ENCODE assay signal across 18 mouse cellular contexts in the genomic region with DNA sequence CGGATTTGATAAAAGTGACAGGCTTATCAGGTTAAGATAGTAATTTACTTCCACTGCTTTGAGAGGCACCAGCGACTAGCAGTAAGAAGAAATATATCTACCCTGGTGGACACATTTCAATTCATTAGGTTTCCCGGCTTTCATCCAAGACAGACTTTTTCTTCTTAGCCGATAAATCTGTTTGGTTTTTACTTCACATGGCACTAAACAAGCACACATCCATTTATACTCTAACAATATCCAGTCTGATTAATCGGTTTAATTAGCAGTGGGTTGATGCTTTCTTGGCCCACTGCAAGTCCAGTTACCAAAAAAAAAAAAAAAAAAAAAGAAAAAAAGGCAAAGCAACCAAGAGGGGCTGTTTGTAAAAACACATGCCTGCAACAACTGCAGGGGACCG.
DNase-seq lines count a peak whose midpoint lies in the region; ATAC-seq and TF ChIP-seq lines count a peak whose summit lies in the region.
"Had no signal": no experiment of that assay in that cellular context is flagged by ENCODE, and none has a peak within 500 bp of the region (broad histone marks: within the 10 kb centered on the region; RNA-seq: fewer than 3 reads in every experiment).

No protein-coding gene starts in this region.

- no peaks in the 10 kb centered on the region for H3K27me3 ChIP-seq in forebrain, embryonic 14.5 days (replicated peaks; ENCODE audit: control insufficient read depth, insufficient read depth, low read length)
- H3K27me3 ChIP-seq in forebrain, embryonic 11.5 days (ENCODE audit: control insufficient read depth, insufficient read depth, low read length) = no peaks in the 10 kb centered on the region; the same call in 1 of the 2 replicates
- H3K27me3 ChIP-seq in lung, embryonic 14.5 days (ENCODE audit: insufficient read depth, low read length) = no peaks in the 10 kb centered on the region
- H3K27me3 ChIP-seq in neural tube, embryonic 15.5 days (replicated peaks) = no peaks in the 10 kb centered on the region
- H3K27me3 ChIP-seq: embryonic facial prominence, embryonic 12.5 days; heart, embryonic 13.5 days had no signal

- H3K27ac ChIP-seq in forebrain, embryonic 14.5 days (ENCODE audit: low read depth, low read length) = no peak overlapping the region
- H3K27ac ChIP-seq in forebrain, embryonic 11.5 days (ENCODE audit: low read depth, low read length) = no peak overlapping the region
- no peak overlapping the region for H3K27ac ChIP-seq in lung, embryonic 14.5 days (ENCODE audit: low read depth)
- H3K27ac ChIP-seq in neural tube, embryonic 15.5 days (replicated peaks) = no peak overlapping the region
- H3K27ac ChIP-seq: embryonic facial prominence, embryonic 12.5 days; heart, embryonic 13.5 days had no signal

- no peaks in the 10 kb centered on the region for H3K36me3 ChIP-seq in forebrain, embryonic 14.5 days (ENCODE audit: control insufficient read depth, insufficient read depth, low read length)
- H3K36me3 ChIP-seq in forebrain, embryonic 11.5 days (ENCODE audit: control insufficient read depth, insufficient read depth, low read length) = no peaks in the 10 kb centered on the region
- H3K36me3 ChIP-seq in lung, embryonic 14.5 days (ENCODE audit: insufficient read depth) = no peaks in the 10 kb centered on the region
- no peaks in the 10 kb centered on the region for H3K36me3 ChIP-seq in neural tube, embryonic 15.5 days
- H3K36me3 ChIP-seq: embryonic facial prominence, embryonic 12.5 days; heart, embryonic 13.5 days had no signal

- WGBS in forebrain, embryonic 14.5 days = 8% methylated on average over 6 of the region's 6 CpGs
- WGBS in forebrain, embryonic 11.5 days = 40% methylated on average over 6 of the region's 6 CpGs
- WGBS in lung, embryonic 14.5 days = 44% methylated on average over 6 of the region's 6 CpGs
- 60% methylated on average over 6 of the region's 6 CpGs for WGBS in lung, adult 2 months
- 46% methylated on average over 6 of the region's 6 CpGs for WGBS in neural tube, embryonic 15.5 days

- no peak overlapping the region for H3K9ac ChIP-seq in forebrain, embryonic 14.5 days (ENCODE audit: low read length)
- no peak overlapping the region for H3K9ac ChIP-seq in forebrain, embryonic 11.5 days (ENCODE audit: low read length)
- H3K9ac ChIP-seq in lung, embryonic 14.5 days = no peak overlapping the region
- no peak overlapping the region for H3K9ac ChIP-seq in neural tube, embryonic 15.5 days (replicated peaks)
- H3K9ac ChIP-seq: embryonic facial prominence, embryonic 12.5 days; heart, embryonic 13.5 days had no signal

- H3K4me3 ChIP-seq in forebrain, embryonic 14.5 days (ENCODE audit: low read depth, low read length) = no peak overlapping the region
- no peak overlapping the region for H3K4me3 ChIP-seq in forebrain, embryonic 11.5 days (ENCODE audit: low read depth, low read length)
- no peak overlapping the region for H3K4me3 ChIP-seq in lung, embryonic 14.5 days (ENCODE audit: low read depth, low read length)
- H3K4me3 ChIP-seq in lung, adult 2 months (replicated peaks; ENCODE audit: extremely low read depth, low read depth, low read length) = no peak overlapping the region
- H3K4me3 ChIP-seq in neural tube, embryonic 15.5 days (replicated peaks) = no peak overlapping the region
- H3K4me3 ChIP-seq: embryonic facial prominence, embryonic 12.5 days; heart, embryonic 13.5 days had no signal

- DNase-seq in forebrain, embryonic 14.5 days (ENCODE audit: low spot score) = peak; percentile 74
- no peak for DNase-seq in forebrain, embryonic 11.5 days (ENCODE audit: low spot score)
- peak; percentile 55 for DNase-seq in lung, embryonic 14.5 days
- DNase-seq in lung, adult 2 months = no peak
- peak; percentile 90 for DNase-seq in brain, embryonic 14.5 days (ENCODE audit: low read depth)
- DNase-seq in layer of hippocampus, postnatal 25 days (ENCODE audit: extremely low spot score in 1 of 2, low spot score in 1 of 2) = no peak
- DNase-seq: adrenal gland, adult 8-10 months; adrenal gland, postnatal 36 days; cerebellum, adult 11 months; cerebellum, adult 9-10 months; cerebellum, postnatal 25 days; gastrocnemius, postnatal 10 days had no signal

- no peak for TF ChIP-seq CTCF in lung, embryonic 14.5 days (IDR thresholded peaks at IDR 0.05; ENCODE audit: low read depth)
- no peak for TF ChIP-seq CTCF in lung, adult 2 months (IDR thresholded peaks at IDR 0.05; ENCODE audit: insufficient read depth, low read length)
- no peak for TF ChIP-seq CTCF in brain, embryonic 14.5 days (IDR thresholded peaks at IDR 0.05; ENCODE audit: borderline replicate concordance, extremely low read depth, insufficient read depth, insufficient read length)

- H3K4me1 ChIP-seq in forebrain, embryonic 14.5 days (ENCODE audit: control insufficient read depth, insufficient read depth, low read length) = peaks cover 21% of the 10 kb centered on the region
- peaks cover 13% of the 10 kb centered on the region for H3K4me1 ChIP-seq in forebrain, embryonic 11.5 days (replicated peaks; ENCODE audit: control insufficient read depth, insufficient read depth, low read length)
- no peaks in the 10 kb centered on the region for H3K4me1 ChIP-seq in lung, embryonic 14.5 days (ENCODE audit: insufficient read depth)
- H3K4me1 ChIP-seq in lung, adult 2 months (ENCODE audit: control insufficient read depth, insufficient read depth, low read length) = no peaks in the 10 kb centered on the region
- peaks cover 22% of the 10 kb centered on the region for H3K4me1 ChIP-seq in neural tube, embryonic 15.5 days

- no peak for TF ChIP-seq POLR2A in lung, adult 2 months (IDR thresholded peaks at IDR 0.05; ENCODE audit: borderline replicate concordance, extremely low read depth, low read depth, low read length)
- no peak for TF ChIP-seq POLR2A in brain, embryonic 14.5 days (IDR thresholded peaks at IDR 0.05; ENCODE audit: borderline replicate concordance, extremely low read depth, insufficient read depth, insufficient read length, poor library complexity, severe bottlenecking)

- H3K9me3 ChIP-seq in forebrain, embryonic 14.5 days (replicated peaks; ENCODE audit: control insufficient read depth, low read length) = 0 out of 2 replicates have a peak, but pooled peaks cover 3% of the 10 kb centered on the region
- H3K9me3 ChIP-seq in forebrain, embryonic 11.5 days (ENCODE audit: control insufficient read depth, low read length) = no peaks in the 10 kb centered on the region
- H3K9me3 ChIP-seq in lung, embryonic 14.5 days (ENCODE audit: low read depth, low read length) = no peaks in the 10 kb centered on the region
- H3K9me3 ChIP-seq in neural tube, embryonic 15.5 days (replicated peaks) = no peaks in the 10 kb centered on the region
- H3K9me3 ChIP-seq: embryonic facial prominence, embryonic 12.5 days; heart, embryonic 13.5 days had no signal

- H3K4me2 ChIP-seq in forebrain, embryonic 14.5 days (ENCODE audit: low read length) = no peak overlapping the region
- no peak overlapping the region for H3K4me2 ChIP-seq in forebrain, embryonic 11.5 days (ENCODE audit: low read depth, low read length, severe bottlenecking)
- no peak overlapping the region for H3K4me2 ChIP-seq in lung, embryonic 14.5 days
- H3K4me2 ChIP-seq in neural tube, embryonic 15.5 days = no peak overlapping the region
- H3K4me2 ChIP-seq: embryonic facial prominence, embryonic 12.5 days; heart, embryonic 13.5 days had no signal

- 0 out of 2 replicates have a peak, but pooled peaks have one; percentile 29 for ATAC-seq in forebrain, embryonic 14.5 days
- ATAC-seq in forebrain, embryonic 11.5 days (replicated peaks; ENCODE audit: low FRiP score) = no peak
- ATAC-seq in lung, embryonic 14.5 days (ENCODE audit: insufficient read depth) = no peak
- peak; percentile 61; the same call in 1 of the 2 replicates for ATAC-seq in neural tube, embryonic 15.5 days (ENCODE audit: low FRiP score)
- ATAC-seq: hindbrain, embryonic 16.5 days; inflammation-experienced regulatory T-cells, adult 6 months; intestine, postnatal 0 days had no signal

Comparison
In these comparisons a context has a peak if more than half of its experiments do, and no peak if none do; other contexts are left out.
1. ATAC-seq: peak in forebrain, embryonic 14.5 days (single experiment) and neural tube, embryonic 15.5 days (single experiment); none in forebrain, embryonic 11.5 days (single experiment) and lung, embryonic 14.5 days (single experiment).
2. DNase-seq: peak in forebrain, embryonic 14.5 days (single experiment), lung, embryonic 14.5 days (single experiment) and brain, embryonic 14.5 days (single experiment); none in forebrain, embryonic 11.5 days (single experiment), lung, adult 2 months (single experiment) and layer of hippocampus, postnatal 25 days (0 of 2).